Mouse (Mus musculus) lung, adult 2 months (tissue): ENCODE results near the gene Adamts17.

Experiments used
- CTCF ChIP-seq: fragments of 200-500 bp; IDR thresholded peaks from 2 replicates; pipeline ENCODE4 v1.5.1; 2011; ENCODE audit warnings: mild to moderate bottlenecking, low read length, control low read depth; ENCODE audit not compliant: insufficient read depth
- POLR2A ChIP-seq: fragments of 200-500 bp; IDR thresholded peaks from 2 replicates; pipeline ENCODE4 v1.6.1; 2011; ENCODE audit warnings: low read depth, mild to moderate bottlenecking, control low read depth, low read length, borderline replicate concordance; ENCODE audit errors: extremely low read depth

DNA sequence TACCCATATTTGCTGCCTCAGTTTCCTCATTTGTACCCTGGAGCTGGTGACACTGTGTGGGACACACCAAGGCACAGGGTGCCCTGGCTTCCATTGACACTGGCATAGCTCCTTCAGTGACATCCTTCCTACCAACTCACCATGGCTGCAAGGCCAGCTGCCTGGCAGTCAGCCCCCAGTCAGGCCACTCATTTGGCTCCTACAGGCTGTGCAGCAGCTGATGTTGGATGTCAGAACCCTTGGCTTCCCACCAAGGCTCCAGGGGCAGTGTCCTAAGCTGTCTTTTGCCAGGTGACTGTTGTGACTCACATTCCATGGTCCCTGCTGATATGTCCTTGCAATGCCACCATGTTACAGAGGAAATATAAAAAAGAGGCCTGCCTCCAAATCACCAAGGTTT is 37.8 kb upstream of the Adamts17 start:
- TF ChIP-seq CTCF (no peak), POLR2A (no peak)
